Mouse (Mus musculus) spleen, adult 2 months (tissue): ENCODE data around the gene Cct2. TPM values are rescaled to one million over a fixed set of nuclear protein-coding genes. Genes with fewer than 3 reads are reported as not detected.

Source experiments
- DNase-seq, 2 experiments: peaks; one replicate each; pipeline versions ENCODE4 v3.0.0 to v3.0.0-alpha.2; 2012 to 2021; ENCODE audit warnings: low spot score in 2 of 2, low read depth in 1 of 2
- H3K27ac ChIP-seq: fragments of 200-500 bp; 2 replicates; pipeline ENCODE4 v1.5.1; 2012; ENCODE audit warnings: low read length, inconsistent platforms; ENCODE audit not compliant: insufficient read depth
- H3K27me3 ChIP-seq: fragments of 200-500 bp; 2 replicates; pipeline ENCODE4 v1.6.1; 2012; ENCODE audit warnings: mild to moderate bottlenecking, moderate library complexity, low read length, inconsistent platforms; ENCODE audit not compliant: control insufficient read depth, insufficient read depth
- H3K36me3 ChIP-seq: fragments of 200-500 bp; 2 replicates; pipeline ENCODE4 v1.6.1; 2012; ENCODE audit warnings: mild to moderate bottlenecking, low read length, inconsistent platforms; ENCODE audit not compliant: control insufficient read depth, insufficient read depth
- H3K4me1 ChIP-seq: fragments of 200-500 bp; 2 replicates; pipeline ENCODE4 v1.6.1; 2011; ENCODE audit warnings: inconsistent platforms; ENCODE audit not compliant: control insufficient read depth, insufficient read depth, insufficient read length
- H3K4me3 ChIP-seq: fragments of 200-500 bp; 2 replicates; pipeline ENCODE4 v1.5.1; 2011; ENCODE audit warnings: mild to moderate bottlenecking, inconsistent platforms; ENCODE audit not compliant: insufficient read depth, insufficient read length; ENCODE audit errors: extremely low read depth
- CTCF ChIP-seq: fragments of 200-500 bp; IDR thresholded peaks from 2 replicates; pipeline ENCODE4 v1.5.1; 2011; ENCODE audit warnings: mild to moderate bottlenecking, inconsistent platforms; ENCODE audit not compliant: insufficient read depth, insufficient read length, insufficient replicate concordance; ENCODE audit errors: extremely low read depth
- POLR2A ChIP-seq: fragments of 200-500 bp; IDR thresholded peaks from 2 replicates; pipeline ENCODE4 v1.6.1; 2011; ENCODE audit warnings: low read depth, low read length, inconsistent platforms
- WGBS: fragments of 180-500 bp; shearing (Covaris S2); methylation state at CpG from one replicate; pipeline ENCODE4 v1.1.7; 2018; 5-methylcytosine and 5-hydroxymethylcytosine counted together
- polyA plus RNA-seq: library from polyadenylated mRNA; depleted of rRNA; stranded (reverse); fragments of >200 nt; gene quantifications from 2 replicates; pipeline ENCODE4 v1.2.3, GENCODE M21; 2012

Gene Cct2
- polyA plus RNA-seq, 1 experiment = 47.5 TPM

GRCm38 (mm10) chr10:117018281-117018840 lies 45.3 kb downstream of the Cct2 start:
- WGBS = 64% methylated on average over 7 of the region's 7 CpGs
- Histone ChIP-seq H3K4me3 (no peak overlapping the region), H3K4me1 (no peaks in the 10 kb centered on the region; the same call in 1 of the 2 replicates), H3K27ac (no peak overlapping the region), H3K36me3 (no peaks in the 10 kb centered on the region), H3K27me3 (no peaks in the 10 kb centered on the region)
- no peak for DNase-seq
- TF ChIP-seq CTCF (no peak), POLR2A (no peak)

GRCm38 (mm10) chr10:117014565-117014964 lies 49.0 kb downstream of the Cct2 start:
- Histone ChIP-seq H3K27me3 (no peaks in the 10 kb centered on the region), H3K4me1 (no peaks in the 10 kb centered on the region; the same call in 1 of the 2 replicates), H3K4me3 (no peak overlapping the region), H3K27ac (no peak overlapping the region), H3K36me3 (no peaks in the 10 kb centered on the region)
- 80% methylated on average over 5 of the region's 5 CpGs for WGBS
- no peak for DNase-seq
- TF ChIP-seq CTCF (no peak), POLR2A (no peak)

- no peaks in the 10 kb centered on the region; the same call in 1 of the 2 replicates for H3K4me1 ChIP-seq
- TF ChIP-seq POLR2A (no peak), CTCF (no peak)
- H3K36me3 ChIP-seq = no peaks in the 10 kb centered on the region
- DNase-seq = no peak
- no peaks in the 10 kb centered on the region for H3K27me3 ChIP-seq
- no peak overlapping the region for H3K27ac ChIP-seq
- 34% methylated on average over 12 of the region's 12 CpGs for WGBS
- H3K4me3 ChIP-seq = no peak overlapping the region
Observed at GRCm38 (mm10) chr10:117013689-117014390, 49.8 kb downstream of the Cct2 start.

DNA sequence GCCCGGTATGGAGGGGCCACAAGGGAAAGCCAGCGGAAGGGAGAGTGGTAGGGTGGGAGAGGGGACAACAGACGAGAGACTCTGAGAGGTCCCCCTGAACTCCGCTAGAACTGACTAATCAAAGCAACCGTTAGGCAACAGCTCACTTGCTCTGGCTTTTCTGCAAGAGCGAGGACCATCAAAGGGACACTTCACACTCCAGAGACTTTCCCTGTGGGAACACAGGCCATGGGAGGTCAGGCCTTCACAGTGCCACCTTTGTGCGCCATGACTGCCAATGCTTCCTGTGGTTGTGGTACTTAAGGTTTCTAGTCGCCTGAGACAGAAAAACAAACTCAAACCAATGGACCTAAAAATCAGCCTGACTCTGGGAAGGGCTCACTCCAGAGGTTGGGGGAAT lies 52.6 kb downstream of the Cct2 start:
- TF ChIP-seq POLR2A = no peak
- no peak for TF ChIP-seq CTCF
- Histone ChIP-seq H3K4me3 (no peak overlapping the region), H3K27ac (no peak overlapping the region), H3K27me3 (no peaks in the 10 kb centered on the region), H3K36me3 (no peaks in the 10 kb centered on the region), H3K4me1 (no peaks in the 10 kb centered on the region; the same call in 1 of the 2 replicates)
- DNase-seq = no peak
- 74% methylated on average over 8 of the region's 8 CpGs for WGBS

DNA sequence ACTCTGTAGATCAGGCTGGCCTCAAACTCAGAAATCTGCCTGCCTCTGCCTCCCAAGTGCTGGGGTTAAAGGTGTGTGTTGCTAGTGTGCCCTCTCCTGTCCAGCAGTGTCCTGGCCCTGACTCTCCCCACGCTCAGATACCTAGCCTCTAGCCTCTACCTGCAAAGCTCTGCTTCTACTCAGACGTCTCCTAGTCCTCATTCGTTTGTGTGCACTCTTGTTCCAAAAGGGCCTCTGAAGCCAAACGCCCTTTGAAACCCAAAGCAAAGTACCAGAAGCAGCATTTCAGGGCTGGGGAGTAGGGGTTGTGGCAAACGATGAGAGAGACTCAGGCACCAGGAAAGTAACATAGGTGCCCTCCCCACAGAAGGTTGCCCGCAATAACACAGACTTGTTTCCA lies 53.9 kb downstream of the Cct2 start:
- Histone ChIP-seq H3K4me3 (no peak overlapping the region), H3K36me3 (no peaks in the 10 kb centered on the region), H3K27me3 (no peaks in the 10 kb centered on the region), H3K27ac (no peak overlapping the region), H3K4me1 (no peaks in the 10 kb centered on the region; the same call in 1 of the 2 replicates)
- 88% methylated on average over 6 of the region's 6 CpGs for WGBS
- DNase-seq = no peak
- no peak for TF ChIP-seq POLR2A
- TF ChIP-seq CTCF = no peak

GRCm38 (mm10) chr10:117005707-117006464 lies 57.7 kb downstream of the Cct2 start:
- Histone ChIP-seq H3K4me1 (no peaks in the 10 kb centered on the region), H3K4me3 (no peak overlapping the region), H3K27ac (no peak overlapping the region), H3K36me3 (no peaks in the 10 kb centered on the region), H3K27me3 (no peaks in the 10 kb centered on the region)
- TF ChIP-seq CTCF = no peak
- DNase-seq = no peak
- WGBS = 67% methylated on average over 12 of the region's 12 CpGs
